Mouse (Mus musculus): Measurements from ENCODE around the gene Rad23a.

DNA sequence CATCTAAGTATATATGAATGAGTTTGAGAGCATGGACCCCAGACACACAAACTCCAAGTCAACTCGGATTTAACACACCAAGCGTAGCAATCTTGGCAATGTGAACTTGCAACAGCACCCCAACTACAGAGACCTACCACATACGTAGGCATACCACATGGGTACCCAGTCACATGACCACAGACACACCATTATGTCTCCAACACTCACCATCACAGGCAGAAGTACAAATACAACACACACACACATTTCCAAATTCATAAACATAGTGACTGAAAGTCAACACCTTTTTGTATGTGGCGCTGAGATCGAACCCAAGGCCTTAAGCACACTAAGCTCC is 30.6 kb downstream of the Rad23a start:
- TF ChIP-seq CTCF (IDR thresholded peaks at IDR 0.05; ENCODE audit: insufficient read depth, low read depth, low read length) = no peak
- TF ChIP-seq POLR2A (IDR thresholded peaks at IDR 0.05; ENCODE audit: insufficient read depth, low read depth, low read length) = no peak
